Mouse (Mus musculus) adrenal gland, adult 18-20 months (tissue): ENCODE measurements around the gene Olfr1454. TPM values are rescaled to one million over a fixed set of nuclear protein-coding genes. Genes with fewer than 3 reads are reported as not detected.

Experiments used
- DNase-seq, 2 experiments: peaks; one replicate each; pipeline ENCODE4 v3.0.0; 2021 to 2022; ENCODE audit warnings: low spot score in 2 of 2
- long read RNA-seq, 2 experiments: library from polyadenylated mRNA; stranded (forward); transcript quantifications; one replicate each; pipeline ENCODE4 v2.0.0; 2021
- total RNA-seq, 2 experiments: library from RNA; stranded (reverse); gene quantifications; 1 replicate in 1 of 2; 2 replicates in 1 of 2; pipeline ENCODE4 v1.2.3; 2021

Olfr1454 gene
- total RNA-seq, result not detected
- long read RNA-seq, experiment 1, result 0 reads
- long read RNA-seq, experiment 2, result 0 reads

DNA sequence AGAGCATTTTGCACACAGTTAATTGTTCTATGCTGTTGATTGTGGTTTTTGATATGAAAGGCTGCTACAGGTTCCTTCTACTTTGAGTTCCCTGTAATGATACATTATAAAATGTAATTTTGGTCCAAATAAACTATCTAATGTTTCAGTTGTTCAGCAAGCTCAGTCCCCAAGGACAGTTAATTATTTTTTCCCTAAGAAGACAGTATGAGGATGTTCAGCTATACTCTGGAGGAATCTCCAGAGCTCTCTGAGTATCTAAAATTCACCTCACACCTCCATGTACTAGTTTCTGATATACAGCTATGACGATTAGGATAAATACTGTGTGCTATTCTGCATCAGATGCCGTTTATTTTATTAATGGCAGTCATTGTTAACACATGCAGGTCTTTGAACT lies at the start of gene Olfr1454:
Gene Olfr1454, plus strand, starts transcription at position 301 of the 400 bp plus-strand sequence.
- no peak for DNase-seq

DNA sequence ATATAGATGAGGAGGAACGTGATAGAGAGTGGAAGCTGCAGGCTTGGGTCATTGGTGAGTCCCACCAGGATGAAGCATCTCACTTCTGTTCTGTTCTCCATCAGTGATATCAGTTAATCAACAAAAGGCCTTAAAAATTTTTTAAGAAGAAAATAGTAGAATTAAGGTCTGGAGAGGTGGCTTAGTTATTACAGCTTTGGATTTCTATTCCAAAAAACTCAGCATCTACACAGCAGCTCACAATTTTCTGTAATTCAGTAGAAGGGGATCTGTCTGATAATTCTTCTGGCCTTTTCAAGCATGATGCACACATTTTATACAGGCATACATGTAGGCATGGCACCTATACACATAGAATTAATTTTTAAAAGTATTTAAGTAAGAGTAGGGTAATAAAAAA lies 32.2 kb upstream of the Olfr1454 start, which contains the start of gene Olfr1453:
Gene Olfr1453, minus strand, starts transcription at position 101 of the 400 bp plus-strand sequence.
- DNase-seq, result no peak

DNA sequence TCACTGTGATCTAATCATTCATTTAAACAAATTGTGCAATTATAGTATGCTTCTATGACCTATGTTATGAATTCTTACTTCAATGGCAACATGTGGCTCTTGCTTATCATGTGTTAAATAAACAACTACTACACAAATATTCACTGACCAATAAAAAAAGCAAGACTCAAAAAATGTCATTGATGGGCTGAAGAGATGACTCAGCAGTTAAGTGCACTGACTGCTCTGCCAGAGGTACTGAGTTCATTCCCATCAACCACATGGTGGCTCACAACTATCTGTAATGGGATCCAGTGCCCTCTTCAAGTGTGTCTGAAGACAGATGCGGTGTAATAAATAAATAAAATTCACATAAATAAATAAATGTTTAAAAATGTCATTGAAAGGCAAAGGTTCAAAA lies 33.5 kb downstream of the Olfr1454 start:
- no peak for DNase-seq

DNA sequence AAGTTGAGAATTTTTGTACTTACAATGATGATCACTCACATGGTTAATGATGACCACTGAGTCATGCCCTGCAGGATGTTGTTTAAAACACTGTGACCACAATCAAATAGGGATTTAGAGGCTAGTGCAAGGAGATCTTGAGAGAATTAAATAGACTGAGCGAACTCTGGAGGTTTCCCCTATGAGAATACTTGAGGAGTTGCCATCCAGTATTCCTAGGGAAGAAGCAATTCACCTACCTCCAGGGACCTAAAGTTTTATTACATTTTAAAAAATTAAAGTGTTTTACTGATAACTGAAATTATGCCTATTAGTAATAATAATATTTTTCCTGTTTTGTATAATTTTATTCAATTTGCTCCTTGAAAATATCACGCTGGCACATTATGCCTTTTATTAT lies 37.4 kb downstream of the Olfr1454 start, which contains the start of gene Olfr1457:
Gene Olfr1457, minus strand, starts transcription at position 101 of the 400 bp plus-strand sequence.
- DNase-seq, result no peak

DNA sequence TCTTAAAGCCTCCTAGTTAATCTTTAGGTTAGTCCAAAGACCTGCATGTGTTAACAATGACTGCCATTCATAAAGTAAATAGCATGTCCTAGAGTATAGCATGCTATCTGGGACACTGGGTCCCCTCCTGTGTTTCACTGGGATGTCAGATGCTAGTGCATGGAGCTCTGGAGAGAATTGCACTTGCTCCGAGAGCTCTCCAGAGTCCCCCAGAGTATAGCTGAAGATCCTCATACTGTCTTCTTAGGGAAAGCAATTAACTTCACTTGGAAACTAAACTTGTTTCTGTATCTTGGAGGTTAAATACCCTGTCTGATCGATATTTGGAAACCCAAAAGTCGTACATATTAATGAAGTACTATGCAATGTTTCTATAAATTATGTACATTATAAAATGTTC lies 46.3 kb downstream of the Olfr1454 start, which contains the start of gene Olfr1458:
Gene Olfr1458, minus strand, starts transcription at position 101 of the 400 bp plus-strand sequence.
- DNase-seq, result no peak

Other genes with a start within 250 kb of the Olfr1454 start
- gene Gm5244, start 213.9 kb upstream of the Olfr1454 start, total RNA-seq, result not detected
- gene Olfr1444, start 203.3 kb upstream of the Olfr1454 start, total RNA-seq, result not detected
- gene Olfr1445, start 176.8 kb upstream of the Olfr1454 start, total RNA-seq, result not detected
- gene Olfr1446, start 167.1 kb upstream of the Olfr1454 start, total RNA-seq, result not detected
- not detected for gene Olfr1447, start 156.9 kb upstream of the Olfr1454 start, total RNA-seq
- gene Olfr1448, start 136.2 kb upstream of the Olfr1454 start, total RNA-seq, result not detected
- not detected for gene Olfr1449, start 129.8 kb upstream of the Olfr1454 start, total RNA-seq
- not detected for gene Olfr1450, start 110.4 kb upstream of the Olfr1454 start, total RNA-seq
- not detected for gene Olfr1451, start 65.6 kb upstream of the Olfr1454 start, total RNA-seq
- not detected for gene Olfr1453, start 32.3 kb upstream of the Olfr1454 start, total RNA-seq
- not detected for gene Olfr1457, start 37.3 kb downstream of the Olfr1454 start, total RNA-seq
- not detected for gene Olfr1458, start 46.2 kb downstream of the Olfr1454 start, total RNA-seq
- under 1 TPM; 0.03 TPM for gene Olfr1459, start 88.9 kb downstream of the Olfr1454 start, total RNA-seq
- gene Olfr1461, start 102.4 kb downstream of the Olfr1454 start, total RNA-seq, result not detected
- not detected for gene Olfr1462, start 125.1 kb downstream of the Olfr1454 start, total RNA-seq
- not detected for gene Olfr1463, start 170.7 kb downstream of the Olfr1454 start, total RNA-seq